Mouse (Mus musculus): ENCODE results near the gene Myf6. TPM values are rescaled to one million over a fixed set of nuclear protein-coding genes. Genes with fewer than 3 reads are reported as not detected.

Gene Myf6
- total RNA-seq, 2 experiments from 2014 or later: not detected

DNA sequence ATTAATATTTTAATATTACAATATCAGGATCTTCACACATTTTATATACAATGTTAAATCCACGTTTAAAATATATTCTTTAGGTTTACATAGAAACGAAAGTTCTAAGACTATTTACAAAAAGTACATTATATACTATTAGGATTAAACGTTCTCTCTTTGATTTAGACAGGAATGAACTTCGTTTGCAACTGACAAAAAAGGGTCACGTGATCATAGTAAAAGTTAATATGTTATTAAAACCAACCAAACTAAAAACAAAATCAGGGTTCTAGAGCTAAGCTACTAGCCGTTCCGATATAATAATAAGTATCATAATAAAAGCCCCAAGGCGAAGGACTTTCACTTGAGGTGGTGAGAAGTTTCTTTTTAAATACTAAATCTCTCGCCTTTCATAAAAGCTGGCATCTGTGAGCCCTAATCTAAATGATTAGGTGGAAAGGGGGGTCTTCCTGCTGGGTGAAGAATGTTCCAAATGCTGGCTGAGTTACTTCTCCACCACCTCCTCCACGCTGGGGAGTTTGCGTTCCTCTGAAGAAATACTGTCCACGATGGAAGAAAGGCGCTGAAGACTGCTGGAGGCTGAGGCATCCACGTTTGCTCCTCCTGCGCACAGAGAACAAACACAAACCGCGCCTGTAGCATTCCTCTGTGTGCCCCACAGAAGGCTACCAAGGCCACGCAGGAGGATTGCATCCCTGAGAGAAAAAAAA is 1.5 kb downstream of the Myf6 start:
- DNase-seq (ENCODE audit: extremely low spot score in 1 of 2, low spot score in 2 of 2): no peak
- no peak for TF ChIP-seq CTCF (IDR thresholded peaks at IDR 0.05)

DNA sequence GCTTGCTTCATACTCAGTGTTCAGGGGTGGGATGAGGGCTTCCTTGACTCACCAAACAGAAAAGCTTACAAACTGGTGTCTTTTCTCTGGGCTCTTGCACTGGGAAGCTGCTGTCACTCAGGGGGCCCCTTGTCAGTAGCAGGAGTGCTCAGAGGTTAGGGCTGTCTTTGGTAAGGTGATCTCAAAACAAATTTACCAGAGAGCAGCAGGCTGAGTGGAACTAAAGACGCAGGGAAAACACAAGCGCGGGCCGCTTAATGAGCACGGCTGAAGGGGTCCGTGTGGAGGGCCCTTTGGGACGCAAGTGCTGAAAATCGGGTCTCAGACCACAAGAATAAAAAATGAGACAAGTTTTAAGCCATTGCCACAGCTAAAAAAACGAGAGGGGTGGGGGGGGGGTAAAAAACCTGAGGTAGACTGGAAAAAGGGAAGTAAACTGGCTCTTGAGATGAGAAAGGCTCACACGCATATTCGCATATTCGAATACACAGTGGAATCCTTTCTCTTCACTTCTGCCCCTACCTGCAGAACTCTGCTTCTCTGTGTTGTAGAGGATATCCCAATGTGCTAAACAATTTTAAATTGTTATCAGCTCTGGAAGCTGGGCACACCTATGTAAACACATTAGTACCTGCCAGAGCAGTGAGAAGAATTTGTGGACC is 5.8 kb downstream of the Myf6 start:
- DNase-seq (ENCODE audit: extremely low spot score in 1 of 2, low spot score in 2 of 2): no peak
- no peak overlapping the region for H3K4me3 ChIP-seq
- no peak for TF ChIP-seq CTCF (IDR thresholded peaks at IDR 0.05)
- intact Hi-C loops (cut with DNase I): no loop called here
- H3K27ac ChIP-seq: no peak overlapping the region

More for the DNA sequence above, 1.5 kb downstream of the Myf6 start:
- H3K27ac ChIP-seq: no peak overlapping the region
- intact Hi-C loops (cut with DNase I): no loop called here
- H3K4me3 ChIP-seq: peak overlapping the region; percentile 37

DNA sequence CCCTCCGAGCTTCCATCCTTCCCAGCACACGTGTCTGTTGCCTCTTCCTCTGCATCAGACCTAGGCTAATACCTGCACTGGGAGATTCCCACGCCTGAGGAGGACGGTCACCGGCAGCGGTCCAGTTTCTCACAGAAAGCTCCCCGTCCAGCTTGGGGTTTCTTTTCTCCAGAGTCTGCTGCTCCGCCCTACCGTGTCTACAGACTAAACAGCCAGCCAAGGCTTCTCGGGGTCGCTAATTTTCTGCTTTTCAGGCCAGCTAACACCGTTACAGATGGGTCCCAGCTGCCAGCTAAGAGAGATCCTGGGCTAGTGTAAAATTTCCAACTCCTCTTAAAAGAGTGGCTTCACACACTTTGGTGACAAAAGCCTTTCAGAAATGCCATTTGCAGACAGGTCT is 7.8 kb downstream of the Myf6 start:
- intact Hi-C loops (cut with DNase I): no loop called here
- no peak overlapping the region for H3K4me3 ChIP-seq
- no peak for DNase-seq (ENCODE audit: extremely low spot score in 1 of 2, low spot score in 2 of 2)

DNA sequence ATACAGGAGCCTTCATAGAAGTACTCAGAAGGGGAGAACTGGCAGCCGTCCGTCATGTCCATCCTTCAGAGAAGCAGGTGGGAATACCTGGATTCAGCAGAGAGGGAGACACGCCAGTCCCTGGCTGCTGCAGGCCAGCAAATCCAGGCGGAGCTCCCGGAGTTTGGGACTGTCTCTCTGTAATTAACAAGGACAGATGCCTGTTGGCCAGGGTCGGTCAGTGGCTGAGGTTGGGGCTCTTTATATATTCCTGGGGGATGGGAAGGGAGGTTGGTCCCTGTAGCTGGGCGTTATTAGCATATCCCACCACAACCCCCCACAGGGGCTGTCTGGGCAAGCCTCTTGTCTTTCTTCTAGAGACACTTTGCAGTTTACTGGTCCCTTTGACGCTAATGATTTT is 8.7 kb downstream of the Myf6 start, which contains the start of gene Myf5:
Gene Myf5 (minus strand): TSS at position 265 of the 400 bp plus-strand sequence.
- no peak within 1 kb of the TSS for H3K27ac ChIP-seq
- DNase-seq (ENCODE audit: extremely low spot score in 1 of 2, low spot score in 2 of 2): no peak
- H3K4me3 ChIP-seq: no peak within 1 kb of the TSS
- intact Hi-C loops (cut with DNase I): no loop called here
- no peak for TF ChIP-seq CTCF (IDR thresholded peaks at IDR 0.05)

More for the DNA sequence above, 7.8 kb downstream of the Myf6 start:
- TF ChIP-seq CTCF (IDR thresholded peaks at IDR 0.05): no peak
- H3K27ac ChIP-seq: no peak overlapping the region

DNA sequence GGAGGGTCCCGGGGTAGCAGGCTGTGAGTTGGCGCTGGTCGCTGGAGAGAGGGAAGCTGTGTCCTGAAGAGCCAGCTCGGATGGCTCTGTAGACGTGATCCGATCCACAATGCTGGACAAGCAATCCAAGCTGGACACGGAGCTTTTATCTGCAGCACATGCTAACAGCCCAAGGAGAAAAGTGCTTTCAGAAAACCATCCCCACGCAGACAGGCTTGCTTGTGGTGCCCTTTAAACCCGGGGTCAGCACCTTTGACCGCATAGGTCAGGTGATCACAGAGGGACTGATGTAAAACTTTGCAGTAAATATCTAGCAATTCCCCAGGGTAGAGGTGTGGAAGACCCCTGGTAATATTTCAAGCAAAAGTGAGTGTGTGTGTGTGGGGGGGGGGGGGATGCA is 10.5 kb downstream of the Myf6 start:
- Histone ChIP-seq H3K27ac (no peak overlapping the region), H3K4me3 (no peak overlapping the region)
- no peak for TF ChIP-seq CTCF (IDR thresholded peaks at IDR 0.05)
- intact Hi-C loops (cut with DNase I): no loop called here
- DNase-seq (ENCODE audit: extremely low spot score in 1 of 2, low spot score in 2 of 2): no peak

DNA sequence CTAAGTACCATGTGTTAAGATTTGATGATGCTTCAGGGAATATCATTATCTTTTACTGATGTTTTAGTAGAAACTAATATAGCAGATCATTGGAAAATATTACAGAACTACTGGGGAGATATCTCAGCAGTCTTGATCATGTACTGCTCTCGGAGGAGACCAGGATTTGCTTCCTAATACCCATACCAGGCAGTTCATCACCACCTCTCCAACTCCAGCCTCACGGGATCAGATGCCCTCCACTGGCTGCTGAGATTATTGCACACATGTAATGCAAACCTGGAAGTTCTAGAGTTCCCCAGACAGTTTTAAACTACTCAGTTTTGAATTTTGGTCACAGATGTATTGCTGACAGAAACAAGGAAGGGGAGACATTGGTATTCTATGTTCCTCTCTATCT is 21.0 kb downstream of the Myf6 start:
- TF ChIP-seq CTCF (IDR thresholded peaks at IDR 0.05): peak; percentile 43

DNA sequence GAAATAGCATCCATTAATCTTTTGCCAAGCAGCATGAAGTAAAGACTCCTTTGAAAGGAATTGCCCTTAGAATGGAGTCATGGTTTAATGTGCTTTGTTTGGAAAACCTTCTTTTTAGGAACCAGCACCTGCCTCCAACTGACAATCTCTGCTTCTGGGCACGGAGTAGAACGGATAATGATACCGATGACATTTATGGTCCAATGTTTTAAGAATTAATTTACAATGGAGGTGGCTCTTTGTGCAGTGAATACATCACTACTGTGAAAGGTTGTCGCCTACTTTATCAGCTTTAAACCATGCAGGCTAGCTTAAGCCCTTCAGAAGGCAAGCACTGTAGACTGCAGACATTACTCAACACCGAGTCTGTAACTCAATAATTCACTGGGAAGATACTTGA is 22.8 kb downstream of the Myf6 start:
- Histone ChIP-seq H3K27ac (no peak overlapping the region), H3K4me3 (no peak overlapping the region)
- TF ChIP-seq CTCF (IDR thresholded peaks at IDR 0.05): no peak
- intact Hi-C loops (cut with DNase I): no loop called here
- DNase-seq (ENCODE audit: extremely low spot score in 1 of 2, low spot score in 2 of 2): no peak

More for the DNA sequence above, 21.0 kb downstream of the Myf6 start:
- Histone ChIP-seq H3K27ac (no peak overlapping the region), H3K4me3 (no peak overlapping the region)
- no peak for DNase-seq (ENCODE audit: extremely low spot score in 1 of 2, low spot score in 2 of 2)
- intact Hi-C loops (cut with DNase I): no loop called here

DNA sequence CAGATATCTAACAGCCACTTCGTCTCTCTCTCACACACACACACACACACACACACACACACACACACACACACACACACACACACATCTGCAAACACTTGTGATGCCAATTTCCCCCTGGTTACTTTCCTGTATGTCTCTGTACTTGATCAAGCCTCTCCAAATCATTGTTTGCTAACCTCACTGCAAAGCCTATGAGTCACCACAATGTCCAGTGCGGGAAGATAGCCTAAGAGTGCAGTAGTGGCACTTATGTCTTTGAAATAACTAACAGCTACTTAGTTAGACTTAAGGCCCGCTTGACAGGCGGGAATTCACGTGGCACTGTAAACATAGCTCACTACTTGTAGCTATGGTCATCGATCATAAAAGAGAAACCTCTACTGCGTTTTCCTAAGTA is 26.7 kb downstream of the Myf6 start:
- Histone ChIP-seq H3K27ac (no peak overlapping the region), H3K4me3 (no peak overlapping the region)
- intact Hi-C loops (cut with DNase I): no loop called here
- TF ChIP-seq CTCF (IDR thresholded peaks at IDR 0.05): no peak
- no peak for DNase-seq (ENCODE audit: extremely low spot score in 1 of 2, low spot score in 2 of 2)

DNA sequence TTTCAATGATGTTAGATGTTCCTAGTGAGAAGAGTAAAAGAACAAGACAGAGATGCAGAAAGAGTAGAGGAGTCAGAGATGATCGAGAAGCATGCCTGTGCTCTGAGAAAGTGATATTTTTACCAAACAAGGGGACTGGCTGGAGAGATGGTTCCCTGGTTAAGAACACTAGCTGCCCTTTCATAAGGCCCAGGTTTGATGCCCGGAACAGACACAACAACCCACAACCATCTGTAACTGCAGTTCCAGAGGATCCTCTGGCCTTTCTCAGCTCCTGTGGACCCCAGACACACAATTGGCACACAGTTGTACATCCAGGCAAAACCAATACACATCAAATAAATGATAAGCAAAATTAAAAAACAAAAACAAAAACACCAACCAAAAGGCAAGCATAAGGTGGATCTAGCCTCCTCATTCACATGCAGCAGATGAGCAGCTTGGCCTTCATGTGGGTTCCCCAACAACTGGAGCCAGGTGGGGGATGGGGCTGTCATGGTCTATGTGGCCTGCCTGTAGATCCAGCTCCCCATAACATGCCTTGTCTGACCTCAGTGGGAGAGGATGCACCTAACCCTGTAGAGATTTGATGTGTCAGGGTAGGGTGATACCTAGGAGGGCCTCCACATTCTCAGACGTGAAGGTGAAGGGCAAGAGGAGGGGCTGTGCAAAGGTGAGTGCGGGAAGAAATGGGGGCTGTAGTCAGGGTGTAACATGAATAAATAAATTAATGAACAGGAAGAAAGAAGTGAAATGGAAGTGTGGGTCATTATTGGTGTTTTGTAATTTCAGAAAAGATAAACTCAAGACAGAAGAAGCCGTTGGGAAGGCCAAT is 44.8 kb downstream of the Myf6 start:
- no peak for TF ChIP-seq CTCF (IDR thresholded peaks at IDR 0.05)
- no peak for DNase-seq (ENCODE audit: extremely low spot score in 1 of 2, low spot score in 2 of 2)
- H3K4me3 ChIP-seq: no peak overlapping the region
- H3K27ac ChIP-seq: no peak overlapping the region
- intact Hi-C loops (cut with DNase I): no loop called here

Small RNAs within 50 kb of the gene (microRNA-seq; reads per million reads assigned to microRNA genes)
- gene Gm44403: 0 reads per million in 2 experiments

Other genes with a start within 250 kb of the Myf6 start
- gene Lin7a, start 223.1 kb downstream of the Myf6 start, total RNA-seq (2021): 10 to 100 TPM; 57.8 to 59.6 TPM
- not detected for gene Myf5, start 8.6 kb downstream of the Myf6 start, total RNA-seq (2021)
- under 1 TPM; 0.05 to 0.09 TPM for gene Ptprq, start 225.3 kb upstream of the Myf6 start, total RNA-seq (2021)